In the genomic region with DNA sequence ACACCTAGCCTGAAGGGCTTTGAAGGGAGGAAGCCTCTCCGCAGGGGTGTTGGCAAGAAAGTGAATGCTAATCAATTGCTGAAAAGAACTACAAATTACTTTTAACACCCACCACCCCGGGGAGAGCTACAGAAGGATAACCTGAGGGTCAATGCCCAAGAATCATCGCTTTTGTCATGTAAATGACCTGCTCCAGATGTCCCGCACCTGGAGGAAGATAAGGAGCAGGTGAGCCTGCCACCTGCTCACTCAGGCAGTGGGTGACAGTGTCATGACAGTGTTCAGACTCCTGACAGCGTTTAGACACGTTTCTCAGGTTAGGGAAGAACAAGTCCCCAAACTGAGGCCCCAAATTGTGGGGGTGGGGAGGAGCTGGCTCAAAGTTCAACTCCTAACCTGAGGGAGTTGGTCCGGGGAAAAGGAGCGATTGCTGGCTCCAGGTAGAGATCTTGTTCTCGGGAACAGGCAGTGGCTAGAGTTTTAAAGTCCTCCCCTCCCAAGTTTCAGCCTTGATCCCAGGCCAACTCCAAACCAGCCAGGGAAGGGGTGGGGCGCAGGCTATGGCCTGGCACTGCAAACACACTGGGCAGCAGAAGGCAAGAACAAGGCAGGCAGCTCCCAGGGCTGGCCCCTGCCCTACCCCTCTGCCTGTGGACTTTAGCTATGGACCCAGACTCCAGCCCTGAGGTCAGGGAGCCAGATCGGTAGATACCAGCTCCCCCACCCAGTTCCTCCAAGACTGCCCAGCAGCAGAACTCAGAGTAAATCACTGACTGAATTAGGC, we compare ENCODE assay signal across 9 mouse cellular contexts. TPM values are rescaled to one million over a fixed set of nuclear protein-coding genes. Genes with fewer than 3 reads are reported as not detected.
DNase-seq lines count a peak whose midpoint lies in the region; ATAC-seq and TF ChIP-seq lines count a peak whose summit lies in the region.
"Had no signal": no experiment of that assay in that cellular context is flagged by ENCODE, and none has a peak within 500 bp of the region (broad histone marks: within the 10 kb centered on the region; RNA-seq: fewer than 3 reads in every experiment).

No protein-coding gene starts in this region.

- no peak overlapping the region for H3K4me3 ChIP-seq in spleen, adult 2 months (ENCODE audit: extremely low read depth, insufficient read depth, insufficient read length)
- H3K4me3 ChIP-seq in forebrain, embryonic 15.5 days = no peak overlapping the region

- H3K9ac ChIP-seq in forebrain, embryonic 15.5 days (replicated peaks) = no peak overlapping the region

- peak; percentile 49; the same call in 1 of the 2 replicates for ATAC-seq in forebrain, embryonic 15.5 days (replicated peaks)
- ATAC-seq in monocyte, adult 5-6 weeks (replicated peaks; ENCODE audit: insufficient number of reproducible peaks, low FRiP score, low TSS enrichment, poor library complexity, severe bottlenecking) = no peak
- no peak for ATAC-seq in granulocyte monocyte progenitor cell, adult 5-6 weeks (replicated peaks; ENCODE audit: poor library complexity, severe bottlenecking)

- TF ChIP-seq POLR2A in spleen, adult 2 months (IDR thresholded peaks at IDR 0.05; ENCODE audit: low read depth, low read length) = no peak

- H3K27ac ChIP-seq in spleen, adult 2 months (ENCODE audit: insufficient read depth, low read length) = peak overlapping the region; percentile 39
- peak overlapping the region; percentile 11; the same call in 1 of the 2 replicates for H3K27ac ChIP-seq in forebrain, embryonic 15.5 days (replicated peaks)
- H3K27ac ChIP-seq: macrophage had no signal

- no peaks in the 10 kb centered on the region for H3K9me3 ChIP-seq in forebrain, embryonic 15.5 days

- peaks cover 16% of the 10 kb centered on the region; the same call in 1 of the 2 replicates for H3K4me1 ChIP-seq in spleen, adult 2 months (ENCODE audit: control insufficient read depth, insufficient read depth, insufficient read length)
- H3K4me1 ChIP-seq in forebrain, embryonic 15.5 days = peaks cover 85% of the 10 kb centered on the region

- H3K27me3 ChIP-seq in spleen, adult 2 months (ENCODE audit: control insufficient read depth, insufficient read depth, low read length) = no peaks in the 10 kb centered on the region
- H3K27me3 ChIP-seq in forebrain, embryonic 15.5 days = no peaks in the 10 kb centered on the region

- 81% methylated on average over 11 of the region's 11 CpGs for WGBS in spleen, adult 2 months
- 15% methylated on average over 11 of the region's 11 CpGs for WGBS in forebrain, embryonic 15.5 days

- peaks cover 5% of the 10 kb centered on the region; the same call in 1 of the 2 replicates for H3K36me3 ChIP-seq in spleen, adult 2 months (ENCODE audit: control insufficient read depth, insufficient read depth, low read length)
- no peaks in the 10 kb centered on the region; the same call in 1 of the 2 replicates for H3K36me3 ChIP-seq in forebrain, embryonic 15.5 days

- TF ChIP-seq CTCF in spleen, adult 2 months (IDR thresholded peaks at IDR 0.05; ENCODE audit: extremely low read depth, insufficient read depth, insufficient read length, insufficient replicate concordance) = no peak

- no peak overlapping the region for H3K4me2 ChIP-seq in forebrain, embryonic 15.5 days (replicated peaks)

- no peak for DNase-seq in spleen, adult 2 months (ENCODE audit: low read depth in 1 of 2, low spot score in 2 of 2)
- DNase-seq in spleen, postnatal 10 days (ENCODE audit: low spot score in 2 of 2) = no peak
- DNase-seq in kidney, postnatal 10 days = peak; percentile 79
- peak; percentile 67 for DNase-seq in ovary, postnatal 36 days (ENCODE audit: low spot score)
- no peak for DNase-seq in spleen, adult 18-20 months

RNA-seq across cellular contexts. Expression of gene Tet3, which starts 36.8 kb away (rescaled TPM):
- 21.1 and 22.9 TPM in 2 replicates for polyA plus RNA-seq in spleen, adult 2 months (2012; rRNA removed)
- polyA plus RNA-seq in forebrain, embryonic 15.5 days (2015; fragmentation: Nextera tagmentation; extraction: Ambion mirVana) = 71.3 and 73.7 TPM in 2 replicates
- total RNA-seq in monocyte, adult 5-6 weeks (2017) = 11.6 to 26.4 TPM (median 11.9 TPM) in 3 replicates
- total RNA-seq in granulocyte monocyte progenitor cell, adult 5-6 weeks (2014; fragmentation: Nextera tagmentation) = 35.6 and 46.9 TPM in 2 replicates
- 13.4 and 17.5 TPM in 2 replicates for total RNA-seq in granulocyte monocyte progenitor cell, adult 5-6 weeks (2017)

Comparison
In these comparisons a context has a peak if more than half of its experiments do, and no peak if none do; other contexts are left out.
1. DNase-seq: peak in kidney, postnatal 10 days (single experiment) and ovary, postnatal 36 days (single experiment); none in spleen, adult 2 months (0 of 2), spleen, postnatal 10 days (0 of 2) and spleen, adult 18-20 months (0 of 2).